In genomic region chr4:141020811-141021613, GRCm38 (mm10) we compare ENCODE assay signal across 7 mouse cellular contexts. TPM values are rescaled to one million over a fixed set of nuclear protein-coding genes. Genes with fewer than 3 reads are reported as not detected.
DNase-seq lines count a peak whose midpoint lies in the region; ATAC-seq lines count a peak whose summit lies in the region.

No protein-coding gene starts in this region.

- H3K9me3 ChIP-seq in forebrain, embryonic 12.5 days: no peaks in the 10 kb centered on the region
- H3K9me3 ChIP-seq in hindbrain, embryonic 11.5 days (ENCODE audit: control insufficient read depth, low read length): no peaks in the 10 kb centered on the region

- H3K4me2 ChIP-seq in forebrain, embryonic 12.5 days: peak overlapping the region; percentile 21
- H3K4me2 ChIP-seq in hindbrain, embryonic 11.5 days (replicated peaks; ENCODE audit: low read depth, low read length): no peak overlapping the region; the same call in 1 of the 2 replicates

- peak overlapping the region; percentile 94 for H3K27ac ChIP-seq in forebrain, embryonic 12.5 days
- H3K27ac ChIP-seq in hindbrain, embryonic 11.5 days (ENCODE audit: low read depth, low read length): peak overlapping the region; percentile 89

- no peak overlapping the region for H3K4me3 ChIP-seq in forebrain, embryonic 12.5 days (replicated peaks)
- no peak overlapping the region for H3K4me3 ChIP-seq in hindbrain, embryonic 11.5 days (ENCODE audit: low read depth, low read length)

- H3K36me3 ChIP-seq in forebrain, embryonic 12.5 days (replicated peaks): peaks cover 58% of the 10 kb centered on the region
- H3K36me3 ChIP-seq in hindbrain, embryonic 11.5 days (ENCODE audit: control insufficient read depth, insufficient read depth, low read length): peaks cover 4% of the 10 kb centered on the region; the same call in 1 of the 2 replicates

- peaks cover 46% of the 10 kb centered on the region for H3K4me1 ChIP-seq in forebrain, embryonic 12.5 days
- H3K4me1 ChIP-seq in hindbrain, embryonic 11.5 days (replicated peaks; ENCODE audit: control insufficient read depth, insufficient read depth, low read length): peaks cover 19% of the 10 kb centered on the region

- peak overlapping the region; percentile 42; the same call in 1 of the 2 replicates for H3K9ac ChIP-seq in forebrain, embryonic 12.5 days
- H3K9ac ChIP-seq in hindbrain, embryonic 11.5 days (ENCODE audit: low read depth, low read length): peak overlapping the region; percentile 50; the same call in 1 of the 2 replicates

- peak; percentile 54 for ATAC-seq in forebrain, embryonic 12.5 days (ENCODE audit: low FRiP score)
- peak; percentile 72 for ATAC-seq in hindbrain, embryonic 11.5 days (ENCODE audit: low FRiP score)
- no peak for ATAC-seq in inflammation-experienced regulatory T-cells, adult 6 months

- WGBS in forebrain, embryonic 12.5 days: 29% methylated on average over 14 of the region's 14 CpGs
- 20% methylated on average over 14 of the region's 14 CpGs for WGBS in hindbrain, embryonic 11.5 days

- peak; percentile 76 for DNase-seq in right cerebral cortex, postnatal 10 days (ENCODE audit: low spot score in 2 of 2)
- DNase-seq in right cerebral cortex, postnatal 36 days (ENCODE audit: low spot score in 2 of 2): no peak
- peak; percentile 73 for DNase-seq in hindbrain, embryonic 11.5 days (ENCODE audit: low spot score)
- peak; percentile 85 to 93 for DNase-seq in lung, postnatal 4 days
- DNase-seq in adrenal gland, adult 2 months: no peak

- no peaks in the 10 kb centered on the region for H3K27me3 ChIP-seq in forebrain, embryonic 12.5 days
- H3K27me3 ChIP-seq in hindbrain, embryonic 11.5 days (ENCODE audit: control insufficient read depth, insufficient read depth, low read length): no peaks in the 10 kb centered on the region

RNA-seq across cellular contexts. Expression of gene Mfap2, which starts 10.8 kb away (rescaled TPM):
- 250 and 275 TPM in 2 replicates for polyA plus RNA-seq in forebrain, embryonic 12.5 days (2016; fragmentation: Nextera tagmentation; extraction: Ambion mirVana)
- polyA plus RNA-seq in hindbrain, embryonic 11.5 days (2014; fragmentation: Nextera tagmentation; extraction: Ambion mirVana): 266 and 286 TPM in 2 replicates
- not detected for polyA plus RNA-seq in inflammation-experienced regulatory T-cells, adult 6 months (2017; shearing (Covaris generic))
- 10 to 100 TPM in 1 of 2 experiments, 1 to 10 TPM in 1; 5.7 to 11.1 TPM for total RNA-seq in adrenal gland, adult 2 months (2021)
- polyA plus RNA-seq in adrenal gland, adult 2 months (2012; rRNA removed): 37.8 and 42.4 TPM in 2 replicates

RNA-seq across cellular contexts. Expression of gene Atp13a2, which starts 34.3 kb away (rescaled TPM):
- polyA plus RNA-seq in forebrain, embryonic 12.5 days (2016; fragmentation: Nextera tagmentation; extraction: Ambion mirVana): 75.5 and 82.3 TPM in 2 replicates
- 34.9 and 39.8 TPM in 2 replicates for polyA plus RNA-seq in hindbrain, embryonic 11.5 days (2014; fragmentation: Nextera tagmentation; extraction: Ambion mirVana)
- polyA plus RNA-seq in inflammation-experienced regulatory T-cells, adult 6 months (2017; shearing (Covaris generic)): 1 to 10 TPM; 3.1 to 5.9 (median 5.6) TPM
- total RNA-seq in adrenal gland, adult 2 months (2021): 10 to 100 TPM; 31.8 to 37.1 TPM
- 183 and 226 TPM in 2 replicates for polyA plus RNA-seq in adrenal gland, adult 2 months (2012; rRNA removed)

RNA-seq across cellular contexts. Expression of gene Crocc, which starts 39.3 kb away (rescaled TPM):
- polyA plus RNA-seq in forebrain, embryonic 12.5 days (2016; fragmentation: Nextera tagmentation; extraction: Ambion mirVana): 15.4 and 17.4 TPM in 2 replicates
- polyA plus RNA-seq in hindbrain, embryonic 11.5 days (2014; fragmentation: Nextera tagmentation; extraction: Ambion mirVana): 6.3 and 7.6 TPM in 2 replicates
- polyA plus RNA-seq in inflammation-experienced regulatory T-cells, adult 6 months (2017; shearing (Covaris generic)): 1 to 10 TPM in 1 of 3 experiments, under 1 TPM in 2; 0.67 to 1.2 (median 0.67) TPM
- total RNA-seq in adrenal gland, adult 2 months (2021): 1 to 10 TPM; 5.6 to 7.4 TPM
- polyA plus RNA-seq in adrenal gland, adult 2 months (2012; rRNA removed): 7.1 and 10.5 TPM in 2 replicates

RNA-seq across cellular contexts. Expression of gene Necap2, which starts 57.1 kb away (rescaled TPM):
- 52.7 and 56.8 TPM in 2 replicates for polyA plus RNA-seq in forebrain, embryonic 12.5 days (2016; fragmentation: Nextera tagmentation; extraction: Ambion mirVana)
- 50.8 and 51.7 TPM in 2 replicates for polyA plus RNA-seq in hindbrain, embryonic 11.5 days (2014; fragmentation: Nextera tagmentation; extraction: Ambion mirVana)
- polyA plus RNA-seq in inflammation-experienced regulatory T-cells, adult 6 months (2017; shearing (Covaris generic)): 10 to 100 TPM; 85.9 to 95.9 (median 91.8) TPM
- total RNA-seq in adrenal gland, adult 2 months (2021): 10 to 100 TPM; 55.8 to 65.3 TPM
- polyA plus RNA-seq in adrenal gland, adult 2 months (2012; rRNA removed): 54.8 and 63.7 TPM in 2 replicates

Comparison
In these comparisons a context has a peak if more than half of its experiments do, and no peak if none do; other contexts are left out.
1. DNase-seq: peak in right cerebral cortex, postnatal 10 days (2 of 2), hindbrain, embryonic 11.5 days (single experiment) and lung, postnatal 4 days (2 of 2); none in right cerebral cortex, postnatal 36 days (0 of 2) and adrenal gland, adult 2 months (single experiment).
2. RNA of gene Mfap2, which starts 10.8 kb away (polyA plus RNA-seq): 266 to 286 TPM in hindbrain, embryonic 11.5 days, 250 to 275 TPM in forebrain, embryonic 12.5 days and 37.8 to 42.4 TPM in adrenal gland, adult 2 months; not detected in inflammation-experienced regulatory T-cells, adult 6 months; every median in the first group is over 10 times any median in the second.